Mouse (Mus musculus) kidney, adult 2 months (tissue): ENCODE data around the gene Rtn4ip1.

ENCODE experiments used
- CTCF ChIP-seq: fragments of 200-500 bp; conservative IDR thresholded peaks from 2 replicates; pipeline ENCODE4 v1.5.1; 2011; ENCODE audit warnings: low read depth, mild to moderate bottlenecking, control low read depth, low read length, moderate library complexity, mixed read lengths; ENCODE audit not compliant: insufficient read depth, insufficient read length
- POLR2A ChIP-seq: fragments of 200-500 bp; IDR thresholded peaks from one replicate; pipeline ENCODE4 v1.6.1; 2011; ENCODE audit warnings: low read depth, low read length, control low read depth

DNA sequence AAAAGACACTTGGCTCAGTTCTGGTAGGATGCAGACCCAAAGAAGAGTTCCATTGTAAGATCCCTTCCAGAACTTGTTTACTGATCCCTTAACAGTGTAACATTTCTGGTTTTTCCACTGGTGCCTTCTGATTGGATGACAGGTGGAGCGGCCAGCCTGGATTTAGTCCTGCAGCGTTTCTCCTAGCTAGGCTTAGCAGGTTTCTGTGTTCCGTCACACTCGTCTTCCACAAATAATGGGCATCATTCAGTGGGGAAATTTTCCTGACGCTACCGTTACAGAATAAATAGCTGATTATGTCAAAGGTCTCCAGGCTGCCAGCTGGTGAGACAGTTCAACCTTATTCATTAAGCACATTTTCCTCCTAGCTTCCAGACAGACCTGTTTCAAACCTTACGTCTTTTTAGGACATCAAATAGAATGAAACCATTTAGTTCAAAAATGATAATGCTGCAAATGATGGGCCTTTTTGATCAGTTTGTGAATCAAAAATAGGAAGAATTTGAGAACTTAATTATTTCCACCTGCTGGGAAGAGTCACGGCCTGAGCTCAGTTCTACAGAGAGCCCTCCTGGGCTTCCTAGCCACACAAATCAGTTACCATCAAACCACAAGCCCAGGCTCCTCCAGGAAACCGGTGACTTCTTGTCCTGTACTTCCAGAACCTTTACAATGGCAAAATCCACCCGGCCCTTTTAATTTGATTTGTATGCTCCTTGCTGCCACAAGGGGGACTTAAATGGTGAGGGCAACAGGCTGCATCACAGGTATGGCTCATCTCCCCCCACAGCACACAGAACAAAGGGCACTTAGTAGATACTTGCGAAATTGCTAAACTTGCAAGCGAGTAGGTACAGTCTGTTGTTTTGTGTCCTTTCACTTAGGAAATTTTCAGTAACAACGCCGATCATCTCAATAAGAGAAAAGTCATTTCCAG, 100.7 kb downstream of the Rtn4ip1 start:
- TF ChIP-seq POLR2A (no peak), CTCF (peak; percentile 67)
